Mouse (Mus musculus) frontal cortex, adult 2 months (tissue): ENCODE data around the gene Mif. TPM values are rescaled to one million over a fixed set of nuclear protein-coding genes. Genes with fewer than 3 reads are reported as not detected.

Experiments used
- polyA plus RNA-seq: library from polyadenylated mRNA; depleted of rRNA; stranded (reverse); fragments of >200 nt; gene quantifications from 2 replicates; pipeline ENCODE4 v1.2.3, GENCODE M21; 2012; rRNA removed

Gene Mif
- polyA plus RNA-seq, 1 experiment: 1,072 TPM

Other genes starting within 250 kb of the Mif start
- gene Susd2, start 216.2 kb downstream of the Mif start, polyA plus RNA-seq: 10.3 and 11.7 TPM in 2 replicates
- gene Cabin1, start 95.9 kb downstream of the Mif start, polyA plus RNA-seq: 50.9 and 57.4 TPM in 2 replicates
- 69.6 and 80.8 TPM in 2 replicates for gene Ddt, start 86.8 kb downstream of the Mif start, polyA plus RNA-seq
- gene Gm20441, start 79.3 kb downstream of the Mif start, polyA plus RNA-seq: not detected in 2 replicates
- 8.6 and 10.4 TPM in 2 replicates for gene Gstt3, start 78.8 kb downstream of the Mif start, polyA plus RNA-seq
- 29.8 and 39.9 TPM in 2 replicates for gene Gstt1, start 61.7 kb downstream of the Mif start, polyA plus RNA-seq
- gene Gstt4, start 37.7 kb downstream of the Mif start, polyA plus RNA-seq: not detected in 2 replicates
- 17.8 and 20.9 TPM in 2 replicates for gene Gstt2, start 22.8 kb downstream of the Mif start, polyA plus RNA-seq
- 5.3 and 6.5 TPM in 2 replicates for gene Derl3, start 33.2 kb upstream of the Mif start, polyA plus RNA-seq
- gene Smarcb1, start 61.4 kb upstream of the Mif start, polyA plus RNA-seq: 82.1 and 89.4 TPM in 2 replicates
- 453 and 546 TPM in 2 replicates for gene Chchd10, start 72.9 kb upstream of the Mif start, polyA plus RNA-seq
- 2.3 and 2.5 TPM in 2 replicates for gene Mmp11, start 76.3 kb upstream of the Mif start, polyA plus RNA-seq
- gene Gm867, start 80.4 kb upstream of the Mif start, polyA plus RNA-seq: 0.16 and 0.36 TPM in 2 replicates
- gene Vpreb3, start 82.8 kb upstream of the Mif start, polyA plus RNA-seq: not detected in 2 replicates
- gene Gm5134, start 94.3 kb upstream of the Mif start, polyA plus RNA-seq: 0.23 and 0.36 TPM in 2 replicates
- gene Zfp280b, start 172.4 kb upstream of the Mif start, polyA plus RNA-seq: 8.8 and 9.7 TPM in 2 replicates